Mouse (Mus musculus) embryonic stem cell, embryonic (primary cell): ENCODE data around the gene Ythdf1.

ENCODE experiments used
- CTCF ChIA-PET, 4 experiments: fragments of 300-600 bp in 2 of 4; fragments of 350-600 bp in 2 of 4; sonication (Branson Sonifier 250); formaldehyde crosslinking; loops; one replicate each; lab custom pipeline; 2022; ENCODE audit warnings: inconsistent platforms in 2 of 4; lab: Charles Lee
- POLR2A ChIA-PET, 4 experiments: fragments of 300-600 bp in 2 of 4; fragments of 350-600 bp in 2 of 4; sonication (Branson Sonifier 250); formaldehyde crosslinking; loops; one replicate each; lab custom pipeline; 2022; ENCODE audit warnings: antibody characterized with exemption in 4 of 4, inconsistent platforms in 1 of 4; lab: Charles Lee

Ythdf1 gene

GRCm38 (mm10) chr2:180920810-180921400 is at the start of gene Ythdf1:
Gene Ythdf1, minus strand, starts transcription at chr2:180920949.
- ChIA-PET CTCF (interaction anchor here (0.6 to 11.8 kb wide), 12 partner anchors 13 to 132 kb away, joined by 3 to 189 read pairs (median 5); partner anchors contain the start of genes Arfgap1 (in 2 of the 4) and Nkain4 (in 2 of the 4)), POLR2A (interaction anchor here (0.6 to 13.1 kb wide), 74 partner anchors 8 to 669 kb away, joined by 3 to 232 read pairs (median 4); partner anchors contain the start of genes Nkain4 (in 4 of the 4), Arfgap1 (in 3 of the 4), Birc7 (in 2 of the 4) and Gid8 (in 2 of the 4))

GRCm38 (mm10) chr2:180967010-180967763 is 46.4 kb upstream of the Ythdf1 start, which contains the start of gene Arfgap1:
Gene Arfgap1, plus strand, starts transcription at chr2:180967225.
- ChIA-PET CTCF (interaction anchor here in 3 of 4 experiments (0.6 to 10.2 kb wide), 11 partner anchors 8 to 831 kb away, joined by 3 to 189 read pairs (median 3); partner anchors contain the start of genes Ythdf1 (in 2 of the 3), Birc7 (in 1 of the 3) and Nkain4 (in 1 of the 3)), POLR2A (interaction anchor here (0.5 to 8.3 kb wide), 43 partner anchors 9 to 709 kb away, joined by 3 to 85 read pairs (median 4); partner anchors contain the start of genes Birc7 (in 3 of the 4), Ythdf1 (in 3 of the 4), Nkain4 (in 2 of the 4) and Col20a1 (in 1 of the 4))

- ChIA-PET CTCF (interaction anchor here in 2 of 4 experiments (0.6 to 10.2 kb wide), 7 partner anchors 9 to 452 kb away, joined by 3 to 189 read pairs (median 3); partner anchors contain the start of genes Ythdf1 (in 2 of the 2), Birc7 (in 1 of the 2) and Nkain4 (in 1 of the 2)), POLR2A (interaction anchor here (0.6 to 8.3 kb wide), 31 partner anchors 10 to 635 kb away, joined by 3 to 85 read pairs (median 4); partner anchors contain the start of genes Birc7 (in 3 of the 4), Ythdf1 (in 3 of the 4), Nkain4 (in 2 of the 4) and Col20a1 (in 1 of the 4))
Observed at GRCm38 (mm10) chr2:180966092-180966882, 45.5 kb upstream of the Ythdf1 start.

GRCm38 (mm10) chr2:180963956-180964355 is 43.2 kb upstream of the Ythdf1 start:
- POLR2A ChIA-PET: interaction anchor here (0.6 to 8.3 kb wide), 56 partner anchors 8 to 843 kb away, joined by 3 to 85 read pairs (median 4); partner anchors contain the start of genes Ythdf1 (in 4 of the 4), Birc7 (in 3 of the 4), Nkain4 (in 2 of the 4) and Dido1 (in 1 of the 4)
- CTCF ChIA-PET: interaction anchor here (0.5 to 10.2 kb wide), 103 partner anchors 9 to 737 kb away, joined by 3 to 189 read pairs (median 4); partner anchors contain the start of genes Birc7 (in 4 of the 4), Ythdf1 (in 4 of the 4), Nkain4 (in 3 of the 4) and Col20a1 (in 2 of the 4)

GRCm38 (mm10) chr2:180962616-180963308 is 42.0 kb upstream of the Ythdf1 start:
- CTCF ChIA-PET: interaction anchor here (0.5 to 10.2 kb wide), 18 partner anchors 9 to 714 kb away, joined by 3 to 189 read pairs (median 6); partner anchors contain the start of genes Birc7 (in 3 of the 4), Nkain4 (in 2 of the 4), Ythdf1 (in 2 of the 4) and Fndc11 (in 1 of the 4)
- POLR2A ChIA-PET: interaction anchor here in 3 of 4 experiments (0.7 to 8.3 kb wide), 14 partner anchors 9 to 58 kb away, joined by 3 to 85 read pairs (median 10); partner anchors contain the start of genes Nkain4 (in 2 of the 3), Ythdf1 (in 2 of the 3) and Birc7 (in 1 of the 3)

GRCm38 (mm10) chr2:180960187-180960586 is 39.4 kb upstream of the Ythdf1 start:
- CTCF ChIA-PET: interaction anchor here in 3 of 4 experiments (0.7 to 10.2 kb wide), 5 partner anchors 34 to 175 kb away, joined by 3 to 189 read pairs (median 3); partner anchors contain the start of genes Birc7 (in 1 of the 3), Kcnq2 (in 1 of the 3) and Ythdf1 (in 1 of the 3)
- POLR2A ChIA-PET: interaction anchor here in 3 of 4 experiments (0.6 to 2.3 kb wide), 12 partner anchors 24 to 60 kb away, joined by 3 to 10 read pairs (median 4); partner anchors contain the start of genes Birc7 (in 2 of the 3) and Ythdf1 (in 2 of the 3)

- CTCF ChIA-PET: interaction anchor here in 1 of 4 experiments (0.8 to 10.2 kb wide), 3 partner anchors 8 to 92 kb away, joined by 3 to 189 read pairs (median 3); partner anchors contain the start of genes Arfgap1, Birc7 and Ythdf1
- POLR2A ChIA-PET: interaction anchor here in 2 of 4 experiments (0.7 to 2.3 kb wide), 4 partner anchors 24 to 34 kb away, joined by 3 to 6 read pairs (median 4); partner anchors contain the start of gene Birc7 (in 2 of the 2)
Observed at GRCm38 (mm10) chr2:180959605-180960004, 38.9 kb upstream of the Ythdf1 start.

- CTCF ChIA-PET: interaction anchor here (0.5 to 4.2 kb wide), 25 partner anchors 9 to 725 kb away, joined by 3 to 45 read pairs (median 4); partner anchors contain the start of genes Ythdf1 (in 2 of the 4), Arfgap1 (in 1 of the 4) and Ppdpf (in 1 of the 4)
- POLR2A ChIA-PET: interaction anchor here (0.5 to 4.6 kb wide), 42 partner anchors 9 to 771 kb away, joined by 3 to 85 read pairs (median 4); partner anchors contain the start of genes Birc7 (in 3 of the 4), Ythdf1 (in 3 of the 4), Arfgap1 (in 2 of the 4) and Col20a1 (in 1 of the 4)
Observed at GRCm38 (mm10) chr2:180954061-180955047, 33.6 kb upstream of the Ythdf1 start, which contains the start of gene Nkain4. Gene Nkain4, minus strand, starts transcription at chr2:180954699.

GRCm38 (mm10) chr2:180953638-180954037 is 32.9 kb upstream of the Ythdf1 start:
- ChIA-PET POLR2A (interaction anchor here (0.6 to 4.6 kb wide), 23 partner anchors 8 to 84 kb away, joined by 3 to 85 read pairs (median 5); partner anchors contain the start of genes Birc7 (in 3 of the 4), Ythdf1 (in 3 of the 4), Arfgap1 (in 2 of the 4) and Col20a1 (in 1 of the 4)), CTCF (interaction anchor here (0.6 to 4.2 kb wide), 14 partner anchors 10 to 725 kb away, joined by 3 to 45 read pairs (median 8); partner anchors contain the start of genes Arfgap1 (in 1 of the 4) and Ythdf1 (in 1 of the 4))

- ChIA-PET POLR2A (interaction anchor here (0.5 to 4.6 kb wide), 24 partner anchors 9 to 726 kb away, joined by 3 to 85 read pairs (median 4); partner anchors contain the start of genes Birc7 (in 3 of the 4), Ythdf1 (in 3 of the 4), Arfgap1 (in 2 of the 4) and Dido1 (in 1 of the 4)), CTCF (interaction anchor here (0.5 to 4.2 kb wide), 11 partner anchors 11 to 664 kb away, joined by 3 to 45 read pairs (median 5); partner anchors contain the start of gene Ythdf1 (in 1 of the 4))
Observed at GRCm38 (mm10) chr2:180952731-180953171, 32.0 kb upstream of the Ythdf1 start.

- ChIA-PET CTCF (interaction anchor here in 1 of 4 experiments (1.1 to 1.5 kb wide), 2 partner anchors 12 to 14 kb away, joined by 3 to 5 read pairs; no protein-coding TSS in a partner anchor), POLR2A (interaction anchor here in 2 of 4 experiments (1.0 to 2.3 kb wide), 10 partner anchors 14 to 314 kb away, joined by 3 to 8 read pairs (median 4); partner anchors contain the start of genes Ythdf1 (in 2 of the 2) and Arfgap1 (in 1 of the 2))
Observed at GRCm38 (mm10) chr2:180949947-180950346, 29.2 kb upstream of the Ythdf1 start.

GRCm38 (mm10) chr2:180941869-180942268 is 21.1 kb upstream of the Ythdf1 start:
- ChIA-PET CTCF (interaction anchor here in 1 of 4 experiments (1.1 kb wide), 1 partner anchor 22 kb away, joined by 3 read pairs; no protein-coding TSS in a partner anchor), POLR2A (interaction anchor here in 1 of 4 experiments (1.1 kb wide), 1 partner anchor 11 kb away, joined by 3 read pairs; no protein-coding TSS in a partner anchor)

- POLR2A ChIA-PET: interaction anchor here in 2 of 4 experiments (0.7 to 1.6 kb wide), 2 partner anchors 14 to 33 kb away, joined by 3 to 5 read pairs; partner anchors contain the start of gene Nkain4 (in 1 of the 2)
- CTCF ChIA-PET: interaction anchor here in 1 of 4 experiments (1.0 kb wide), 1 partner anchor 23 kb away, joined by 3 read pairs; no protein-coding TSS in a partner anchor
Observed at GRCm38 (mm10) chr2:180940187-180940586, 19.4 kb upstream of the Ythdf1 start.
